Mouse (Mus musculus) lung, postnatal 0 days (tissue): ENCODE measurements at regions not wholly inside any gene's neighbourhood (a gene's known extent, or its start where the extent isn't known, plus 50 kb on each side); places are given as distances from the start of the nearest gene placed in this dataset.

ENCODE experiments used
- CTCF ChIP-seq: IDR thresholded peaks from 2 replicates; pipeline ENCODE4 v1.5.1; 2016; ENCODE audit warnings: antibody characterized with exemption, mild to moderate bottlenecking
- EP300 ChIP-seq: IDR thresholded peaks from 2 replicates; pipeline ENCODE4 v1.6.1; 2016; ENCODE audit warnings: antibody characterized with exemption, mild to moderate bottlenecking, control low read depth

GRCm38 (mm10) chr14:100937358-100937887, 262.7 kb downstream of the Prr30 start:
- TF ChIP-seq EP300 (no peak), CTCF (no peak)
